Mouse (Mus musculus) megakaryocyte, embryonic 14.5 days (primary cell): ENCODE data around the gene Cd200r4. TPM values are rescaled to one million over a fixed set of nuclear protein-coding genes. Genes with fewer than 3 reads are reported as not detected.

Source experiments
- H3K27me3 ChIP-seq: replicated peaks from 2 replicates; pipeline ENCODE3; 2012; ENCODE audit warnings: inconsistent platforms
- H3K36me3 ChIP-seq: replicated peaks from 2 replicates; pipeline ENCODE3; 2012; ENCODE audit warnings: low read length, inconsistent platforms, mixed read lengths
- H3K4me1 ChIP-seq: 2 replicates; pipeline ENCODE4 v1.6.1; 2012; ENCODE audit warnings: inconsistent platforms
- H3K4me3 ChIP-seq: replicated peaks from 2 replicates; pipeline ENCODE3; 2012; ENCODE audit warnings: moderate library complexity, mild to moderate bottlenecking, inconsistent platforms
- H3K9me3 ChIP-seq: 2 replicates; pipeline ENCODE4 v1.6.1; 2012; ENCODE audit warnings: inconsistent platforms
- FLI1 ChIP-seq: IDR thresholded peaks from 2 replicates; pipeline ENCODE4 v1.6.1; 2012; ENCODE audit warnings: low read length, inconsistent platforms, mixed read lengths
- GATA1 ChIP-seq: IDR thresholded peaks from 3 replicates; pipeline ENCODE4 v1.6.1; 2012; ENCODE audit warnings: mixed read lengths, low read length, inconsistent platforms, borderline replicate concordance
- polyA plus RNA-seq: library from polyadenylated mRNA; stranded (reverse); fragments of >175 nt; gene quantifications from 2 replicates; pipeline ENCODE4 v1.2.3, GENCODE M21; 2012; ENCODE audit warnings: low replicate concordance; ENCODE audit not compliant: insufficient read depth

The Cd200r4 gene
- polyA plus RNA-seq, 1 experiment = not detected

- H3K27me3 ChIP-seq = no peaks in the 10 kb centered on the region
- no peaks in the 10 kb centered on the region for H3K4me1 ChIP-seq
- H3K36me3 ChIP-seq = no peaks in the 10 kb centered on the region
- no peaks in the 10 kb centered on the region for H3K9me3 ChIP-seq
- TF ChIP-seq FLI1 = no peak
- TF ChIP-seq GATA1 = no peak
- no peak overlapping the region for H3K4me3 ChIP-seq
These were observed 63.6 kb downstream of the Cd200r4 start for GRCm38 (mm10) chr16:44875178-44875577.

GRCm38 (mm10) chr16:44876625-44877024 is 65.1 kb downstream of the Cd200r4 start:
- no peaks in the 10 kb centered on the region for H3K36me3 ChIP-seq
- no peaks in the 10 kb centered on the region for H3K4me1 ChIP-seq
- no peaks in the 10 kb centered on the region for H3K9me3 ChIP-seq
- no peak for TF ChIP-seq GATA1
- no peak for TF ChIP-seq FLI1
- H3K4me3 ChIP-seq = no peak overlapping the region
- no peaks in the 10 kb centered on the region for H3K27me3 ChIP-seq

- TF ChIP-seq GATA1 (no peak), FLI1 (no peak)
These were observed 66.1 kb downstream of the Cd200r4 start for GRCm38 (mm10) chr16:44877595-44877994.

More at GRCm38 (mm10) chr16:44877595-44877994, 66.1 kb downstream of the Cd200r4 start:
- H3K36me3 ChIP-seq = no peaks in the 10 kb centered on the region
- no peaks in the 10 kb centered on the region for H3K4me1 ChIP-seq
- no peaks in the 10 kb centered on the region for H3K9me3 ChIP-seq
- no peak overlapping the region for H3K4me3 ChIP-seq
- H3K27me3 ChIP-seq = no peaks in the 10 kb centered on the region

Other genes with a start within 250 kb of the Cd200r4 start
- gene Nepro, start 87.4 kb upstream of the Cd200r4 start, polyA plus RNA-seq = 0.81 and 1.7 TPM in 2 replicates
- gene Gtpbp8, start 65.4 kb upstream of the Cd200r4 start, polyA plus RNA-seq = 12.5 and 22.7 TPM in 2 replicates
- 4.1 TPM in 1 of 2 replicates, not detected in the other for gene Cd200r1, start 46.0 kb upstream of the Cd200r4 start, polyA plus RNA-seq
- not detected in 2 replicates for gene Cd200r2, start 55.4 kb downstream of the Cd200r4 start, polyA plus RNA-seq
- gene Cd200r3, start 131.9 kb downstream of the Cd200r4 start, polyA plus RNA-seq = 0.02 TPM in 1 of 2 replicates, not detected in the other